Mouse (Mus musculus): ENCODE results near the gene Prdm2.

Gene Prdm2

DNA sequence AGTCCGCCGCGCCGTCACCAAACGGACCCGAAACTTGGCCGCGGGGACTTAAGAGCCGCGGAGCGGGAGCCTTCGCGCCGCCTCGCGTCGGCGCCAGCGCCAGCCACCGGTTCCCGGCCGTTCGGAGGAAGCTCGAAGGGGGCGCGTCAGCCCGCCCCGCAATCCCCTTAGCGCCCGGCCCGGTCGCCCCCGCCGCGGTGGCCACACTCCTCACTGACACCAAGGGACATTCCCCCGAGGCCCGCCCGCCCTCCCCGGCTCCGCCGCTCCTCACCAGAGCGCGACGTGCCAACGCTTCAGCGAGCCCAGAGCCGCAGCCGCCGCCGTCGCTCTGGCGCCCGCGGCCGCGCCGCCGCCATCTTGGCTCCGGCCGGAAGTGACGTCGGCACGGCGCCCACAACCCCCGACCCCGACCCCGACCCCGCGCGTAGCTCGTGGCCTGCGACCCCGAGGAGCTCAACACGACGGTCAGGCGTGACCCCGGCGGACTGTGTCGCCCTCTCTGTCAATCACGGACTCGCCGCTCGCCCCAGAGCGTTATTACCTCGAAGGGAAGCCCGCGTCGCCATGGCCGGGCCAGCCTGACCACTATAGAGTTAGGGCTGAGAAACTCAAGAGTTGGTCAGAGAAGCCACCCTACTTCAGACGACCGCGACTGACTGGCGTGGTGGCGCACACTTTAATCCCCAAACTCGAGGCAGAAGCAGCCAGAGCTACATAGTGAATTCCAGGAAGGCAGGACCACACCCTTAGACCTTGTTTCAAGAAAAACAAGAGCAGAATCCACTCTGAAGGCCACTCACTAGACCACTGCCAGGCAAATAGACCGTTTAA, at the start of gene Prdm2:
Prdm2 (minus strand) TSS at position 655 of the 834 bp plus-strand sequence.
- peak; percentile 67 for DNase-seq

DNA sequence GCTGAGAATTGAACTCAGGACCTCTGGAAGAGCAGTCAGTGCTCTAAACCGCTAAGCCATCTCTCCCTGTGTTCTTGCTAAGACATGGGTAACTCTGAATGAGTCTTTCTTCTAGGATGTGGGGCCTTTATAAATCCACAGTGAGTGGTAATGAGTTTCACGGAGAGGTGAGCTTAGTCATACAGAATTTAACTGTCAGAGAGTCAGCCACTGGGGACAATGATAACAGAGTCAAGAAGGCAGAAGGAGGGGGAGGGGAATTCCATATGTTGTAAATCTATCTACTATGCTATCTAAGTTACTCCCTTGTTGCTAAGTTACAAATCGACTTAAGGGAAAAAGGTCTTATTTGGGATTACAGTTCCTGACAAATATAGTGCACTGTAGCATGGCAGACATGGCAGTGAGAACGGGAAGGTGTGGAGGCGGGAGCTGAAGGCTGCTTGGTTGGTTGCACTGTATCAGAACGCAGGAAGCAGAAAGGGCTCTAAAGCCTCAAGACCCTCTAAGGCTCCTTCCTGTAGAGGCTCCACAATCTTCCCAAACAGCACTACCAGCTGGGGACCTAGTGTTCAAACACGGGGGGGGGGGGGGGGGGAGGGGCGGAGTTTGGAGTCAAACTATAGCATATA, 47.0 kb upstream of the Prdm2 start:
- no peak for DNase-seq

- DNase-seq: peak; percentile 72
Measured at GRCm38 (mm10) chr4:143258517-143258916, 45.7 kb upstream of the Prdm2 start.

- DNase-seq: no peak
Measured at GRCm38 (mm10) chr4:143257971-143258370, 45.2 kb upstream of the Prdm2 start.

GRCm38 (mm10) chr4:143255541-143255940, 42.7 kb upstream of the Prdm2 start:
- DNase-seq: no peak

- no peak for DNase-seq
Measured at GRCm38 (mm10) chr4:143253356-143253755, 40.6 kb upstream of the Prdm2 start.

- no peak for DNase-seq
Measured at GRCm38 (mm10) chr4:143248050-143248449, 35.3 kb upstream of the Prdm2 start.

DNA sequence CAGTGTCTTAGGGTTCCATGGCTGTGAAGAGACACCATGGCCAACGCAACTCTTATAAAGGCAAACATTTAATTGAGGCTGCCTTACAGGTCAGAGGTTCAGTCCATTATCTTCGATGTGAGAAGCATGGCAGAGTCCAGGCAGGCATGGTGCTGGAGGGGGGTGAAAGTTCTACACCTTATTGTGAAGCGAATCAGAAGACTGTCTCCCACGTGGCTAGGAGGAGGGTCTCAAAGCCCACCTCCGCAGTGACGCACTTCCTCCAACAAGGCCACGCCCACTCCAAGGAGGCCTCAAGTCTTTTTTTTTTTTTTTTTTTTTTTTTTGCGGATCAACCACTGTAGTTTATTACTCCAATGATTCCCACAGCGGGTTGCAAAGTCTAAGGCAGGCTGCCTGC, 28.5 kb upstream of the Prdm2 start:
- no peak for DNase-seq

DNA sequence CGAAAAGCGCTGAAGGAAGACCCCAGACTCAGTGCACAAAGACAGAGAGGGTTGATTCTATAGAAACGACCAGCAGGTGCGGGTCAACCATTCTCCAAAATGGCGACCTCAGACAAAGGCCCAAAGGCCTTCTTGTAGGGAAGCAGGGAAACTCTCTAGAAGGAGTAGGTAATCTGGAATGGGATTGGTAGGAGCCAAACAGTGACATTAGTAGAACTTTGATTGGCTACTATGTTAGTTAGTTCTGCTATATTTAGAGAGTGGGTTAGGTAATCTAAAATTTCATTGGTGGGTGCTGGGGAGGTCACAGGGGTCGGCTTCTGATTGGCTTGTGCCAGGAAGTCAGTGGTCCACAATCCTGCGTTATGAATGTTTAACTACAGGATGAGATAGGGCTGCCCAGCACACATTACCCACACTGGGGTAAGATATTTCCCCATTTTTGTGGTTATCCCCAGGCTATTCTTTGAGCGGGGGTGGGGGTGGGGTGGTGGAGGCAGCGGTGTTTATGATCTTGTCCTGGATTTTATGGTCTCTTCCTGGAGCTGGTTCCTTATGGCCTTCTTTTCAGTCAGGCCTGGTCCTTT, 26.9 kb upstream of the Prdm2 start:
- no peak for DNase-seq

GRCm38 (mm10) chr4:143239117-143239516, 26.3 kb upstream of the Prdm2 start:
- no peak for DNase-seq

DNA sequence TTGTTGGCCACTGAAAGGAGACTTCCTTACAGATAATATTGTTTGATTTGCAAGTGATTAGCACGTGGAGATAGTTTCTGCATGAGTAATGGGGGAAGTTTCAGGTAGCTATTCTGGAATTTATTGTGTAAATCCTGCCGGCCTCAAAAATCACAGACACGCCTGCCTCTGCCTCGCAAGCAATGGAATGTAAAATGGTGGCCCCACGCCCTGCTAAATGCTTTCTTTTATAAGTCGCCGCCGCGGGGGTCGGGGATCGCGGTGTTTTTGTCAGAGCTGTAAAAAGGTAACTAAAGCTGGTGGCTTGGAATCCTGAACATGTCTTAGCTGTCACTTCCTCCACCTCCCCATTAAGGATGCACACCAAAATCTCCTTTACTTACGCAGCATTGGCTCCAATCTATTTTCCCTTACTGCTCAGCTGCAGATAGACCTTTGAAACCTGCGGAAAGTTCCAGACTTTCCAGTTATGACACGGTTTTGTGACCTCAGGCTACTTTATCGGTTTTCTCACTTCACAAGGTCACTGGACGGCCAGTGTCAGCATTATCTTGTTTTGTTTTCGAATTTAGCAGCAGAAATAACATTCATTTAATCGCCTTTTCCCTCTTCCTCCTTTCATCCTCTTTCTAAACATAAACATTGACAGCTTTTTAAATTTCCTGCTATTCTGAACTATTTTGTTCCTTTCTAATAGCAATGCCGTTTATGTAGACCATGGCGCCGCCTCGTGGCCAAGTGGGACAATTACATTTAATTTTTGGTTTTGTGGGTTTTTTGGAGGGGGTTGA, 25.6 kb upstream of the Prdm2 start:
- peak; percentile 48 for DNase-seq

GRCm38 (mm10) chr4:143231790-143232422, 19.1 kb upstream of the Prdm2 start:
- no peak for DNase-seq

- no peak for DNase-seq
Measured at GRCm38 (mm10) chr4:143231110-143231509, 18.3 kb upstream of the Prdm2 start.

GRCm38 (mm10) chr4:143227976-143228375, 15.2 kb upstream of the Prdm2 start:
- DNase-seq: no peak

GRCm38 (mm10) chr4:143225886-143226285, 13.1 kb upstream of the Prdm2 start:
- no peak for DNase-seq

- no peak for DNase-seq
Measured at GRCm38 (mm10) chr4:143219316-143219751, 6.5 kb upstream of the Prdm2 start.

DNA sequence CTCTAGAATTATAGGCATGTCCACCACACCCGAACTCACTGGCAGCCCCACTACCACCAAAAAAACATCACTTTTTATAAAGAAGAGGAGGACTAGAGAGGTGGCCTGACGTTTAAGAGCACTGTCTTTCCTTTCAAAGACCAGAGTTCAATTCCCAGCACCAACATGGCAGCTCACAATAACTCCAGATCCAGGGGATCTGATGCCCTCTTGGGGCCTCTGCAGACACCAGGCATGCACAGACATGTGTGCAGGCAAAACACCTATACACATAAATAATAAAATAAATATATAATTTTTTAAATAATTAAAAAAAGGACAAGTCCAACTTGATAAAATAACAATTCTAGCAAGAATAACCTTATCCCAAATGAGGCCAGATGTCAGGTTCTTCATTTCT, 6.1 kb upstream of the Prdm2 start:
- no peak for DNase-seq

DNA sequence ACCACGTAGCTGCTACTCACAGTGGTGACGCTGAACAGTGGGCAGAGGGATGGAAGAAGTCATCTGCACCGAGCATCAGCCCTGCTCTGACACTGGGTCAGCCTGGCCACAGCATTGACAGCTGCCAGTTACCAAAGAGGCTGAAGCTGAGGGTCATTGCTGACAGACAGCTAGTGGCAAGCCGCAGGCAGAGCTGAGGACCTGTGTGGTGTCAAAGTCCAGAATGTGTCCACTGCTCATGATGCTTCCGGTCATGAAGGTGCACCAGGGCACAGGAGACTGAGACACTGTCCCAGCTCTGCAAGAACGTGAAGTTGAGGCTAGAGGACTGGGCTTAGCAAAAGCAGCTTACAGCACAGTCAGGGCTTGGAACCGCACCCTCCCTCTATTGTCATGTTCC, 4.4 kb upstream of the Prdm2 start:
- DNase-seq: no peak

- DNase-seq: no peak
Measured at GRCm38 (mm10) chr4:143214221-143214797, 1.5 kb upstream of the Prdm2 start.

DNA sequence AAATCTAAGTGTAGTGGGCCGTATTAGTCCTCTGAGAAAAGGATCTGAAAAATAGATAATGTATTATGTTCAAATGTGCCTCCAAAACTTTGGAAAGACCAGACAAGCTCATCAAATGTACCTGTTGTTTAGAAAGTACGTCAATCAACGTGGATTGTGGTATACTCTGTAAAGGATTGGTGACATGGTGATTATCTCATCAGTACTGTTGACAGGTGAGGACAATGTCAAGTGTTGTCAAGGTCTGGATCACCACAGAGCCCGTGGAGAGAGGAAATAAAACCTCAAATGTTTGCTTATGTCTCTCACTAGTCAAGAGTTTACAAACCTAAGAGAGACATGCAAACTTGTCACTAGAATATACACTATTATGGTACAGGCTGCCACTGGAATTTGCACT, 776 bp upstream of the Prdm2 start:
- DNase-seq: no peak

DNA sequence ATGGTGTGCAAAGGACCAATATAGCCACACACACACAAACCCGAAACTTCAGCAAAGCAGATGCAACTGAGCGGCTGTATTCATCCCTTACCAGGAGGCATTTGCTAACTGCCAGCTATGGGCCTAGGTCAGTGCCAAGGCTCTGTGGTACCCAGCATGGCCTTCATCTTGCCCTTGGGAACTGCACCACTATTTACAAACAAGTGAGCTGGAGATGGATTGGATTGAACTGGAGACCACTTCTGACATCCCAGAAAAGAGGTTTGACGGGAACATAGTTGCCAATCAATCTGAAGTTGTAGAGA, 332 bp upstream of the Prdm2 start:
- no peak for DNase-seq

GRCm38 (mm10) chr4:143211584-143212340, 1.0 kb downstream of the Prdm2 start:
- peak; percentile 29 for DNase-seq

Data from right cerebral cortex, postnatal 14 days (tissue).